Mouse (Mus musculus) T-cell, adult 66 days (primary cell): ENCODE data around the gene Mlycd. TPM values are rescaled to one million over a fixed set of nuclear protein-coding genes. Genes with fewer than 3 reads are reported as not detected.

Experiments used
- total RNA-seq, 2 experiments: library from RNA; stranded (reverse); gene quantifications; 3 replicates in 1 of 2; 4 replicates in 1 of 2; pipeline ENCODE4 v1.2.4; 2023

Mlycd gene
- 10 to 100 TPM; 15.5 to 16.5 TPM for total RNA-seq

GRCm38 (mm10) chr8:119394524-119395026 is at the start of gene Mlycd:
Mlycd (plus strand) TSS chr8:119394878.

GRCm38 (mm10) chr8:119433582-119434174 is 39.0 kb downstream of the Mlycd start, which contains the start of gene Osgin1:
Osgin1 (plus strand) TSS chr8:119434124.

GRCm38 (mm10) chr8:119446211-119446989 is 51.7 kb downstream of the Mlycd start, which contains the start of gene Necab2:
Necab2 (plus strand) TSS chr8:119446719.

Other genes starting within 250 kb of the Mlycd start
- gene Hsbp1, start 50.4 kb upstream of the Mlycd start, total RNA-seq = 10 to 100 TPM; 72.3 to 89.6 TPM
- gene Osgin1, start 39.2 kb downstream of the Mlycd start, total RNA-seq = 1 to 10 TPM; 4.5 to 4.6 TPM
- not detected for gene Necab2, start 51.8 kb downstream of the Mlycd start, total RNA-seq
- gene Slc38a8, start 106.8 kb downstream of the Mlycd start, total RNA-seq = under 1 TPM in 1 of 2 experiments, not detected in 1; 0.50 TPM
- 100 to 1,000 TPM; 123 to 129 TPM for gene Mbtps1, start 163.9 kb downstream of the Mlycd start, total RNA-seq
- 10 to 100 TPM; 57.0 to 67.7 TPM for gene Hsdl1, start 180.3 kb downstream of the Mlycd start, total RNA-seq
- not detected for gene Dnaaf1, start 180.4 kb downstream of the Mlycd start, total RNA-seq
- 10 to 100 TPM; 16.6 to 22.2 TPM for gene Taf1c, start 210.3 kb downstream of the Mlycd start, total RNA-seq
- gene Adad2, start 217.9 kb downstream of the Mlycd start, total RNA-seq = not detected
- gene Kcng4, start 240.8 kb downstream of the Mlycd start, total RNA-seq = not detected